Mouse (Mus musculus) ovary, postnatal 10 days (tissue): ENCODE measurements around the gene Gm10959.

Experiments used
- DNase-seq: peaks from one replicate; pipeline ENCODE4 v3.0.0; 2022; ENCODE audit warnings: low spot score

Gene Gm10959

GRCm38 (mm10) chr3:122894772-122895171, 24.4 kb downstream of the Gm10959 start, which contains the start of gene Fabp2:
TSS of gene Fabp2 (plus strand) at chr3:122895072.
- DNase-seq = no peak

GRCm38 (mm10) chr3:122888371-122888819, 30.8 kb downstream of the Gm10959 start:
- DNase-seq = no peak

GRCm38 (mm10) chr3:122887505-122888301, 31.5 kb downstream of the Gm10959 start:
- no peak for DNase-seq

- no peak for DNase-seq
Measured at GRCm38 (mm10) chr3:122878705-122879315, 40.4 kb downstream of the Gm10959 start.

GRCm38 (mm10) chr3:122877543-122877942, 41.6 kb downstream of the Gm10959 start:
- no peak for DNase-seq

GRCm38 (mm10) chr3:122876870-122877269, 42.3 kb downstream of the Gm10959 start:
- no peak for DNase-seq

- no peak for DNase-seq
Measured at GRCm38 (mm10) chr3:122871596-122871995, 47.6 kb downstream of the Gm10959 start.

- DNase-seq = no peak
Measured at GRCm38 (mm10) chr3:122868270-122868669, 50.9 kb downstream of the Gm10959 start.

GRCm38 (mm10) chr3:122865092-122865491, 54.1 kb downstream of the Gm10959 start:
- DNase-seq = no peak
